In genomic region chr13:44541243-44541653, GRCm38 (mm10) we compare ENCODE assay signal across 10 mouse cellular contexts.
DNase-seq lines count a peak whose midpoint lies in the region; ATAC-seq and TF ChIP-seq lines count a peak whose summit lies in the region.
"Had no signal": no experiment of that assay in that cellular context is flagged by ENCODE, and none has a peak within 500 bp of the region (broad histone marks: within the 10 kb centered on the region; RNA-seq: fewer than 3 reads in every experiment).

No protein-coding gene starts in this region.

- H3K4me3 ChIP-seq in heart, adult 2 months: no peak overlapping the region
- H3K4me3 ChIP-seq in heart, embryonic 10.5 days: no peak overlapping the region
- no peak overlapping the region for H3K4me3 ChIP-seq in heart, postnatal 0 days (ENCODE audit: low read depth, low read length)
- H3K4me3 ChIP-seq in layer of hippocampus, adult 2 months: no peak overlapping the region
- H3K4me3 ChIP-seq: embryonic facial prominence, embryonic 12.5 days had no signal

- 52% methylated on average over 5 of the region's 5 CpGs for WGBS in heart, adult 2 months
- 70% methylated on average over 5 of the region's 5 CpGs for WGBS in heart, embryonic 10.5 days
- WGBS in heart, postnatal 0 days: 52% methylated on average over 5 of the region's 5 CpGs

- intact Hi-C loops in heart, adult 2 months (cut with DNase I): no loop called here
- intact Hi-C loops in left cerebral cortex, postnatal 14 days (cut with DNase I): no loop called here

- H3K9ac ChIP-seq in heart, adult 2 months (ENCODE audit: low read depth, low read length): no peak overlapping the region
- H3K9ac ChIP-seq in heart, postnatal 0 days (replicated peaks; ENCODE audit: low read depth, low read length): no peak overlapping the region
- H3K9ac ChIP-seq: embryonic facial prominence, embryonic 12.5 days had no signal

- TF ChIP-seq EP300 in heart, adult 2 months (IDR thresholded peaks at IDR 0.05; ENCODE audit: insufficient read depth, low read depth, low read length): no peak
- no peak for TF ChIP-seq EP300 in heart, postnatal 0 days (IDR thresholded peaks at IDR 0.05; ENCODE audit: low read depth)

- no peak overlapping the region for H3K27ac ChIP-seq in heart, adult 2 months
- H3K27ac ChIP-seq in heart, embryonic 10.5 days: no peak overlapping the region
- no peak overlapping the region for H3K27ac ChIP-seq in heart, postnatal 0 days (ENCODE audit: low read depth)
- H3K27ac ChIP-seq in layer of hippocampus, adult 2 months: no peak overlapping the region
- H3K27ac ChIP-seq: embryonic facial prominence, embryonic 12.5 days; macrophage had no signal

- 0 out of 2 replicates have a peak, but pooled peaks have one; percentile 17 for ATAC-seq in heart, postnatal 0 days (ENCODE audit: insufficient read depth, low read depth)

- H3K4me1 ChIP-seq in heart, adult 2 months (ENCODE audit: control insufficient read depth, insufficient read depth, low read length): peaks cover 2% of the 10 kb centered on the region
- H3K4me1 ChIP-seq in heart, embryonic 10.5 days: peaks cover 12% of the 10 kb centered on the region
- H3K4me1 ChIP-seq in heart, postnatal 0 days (ENCODE audit: control insufficient read depth, insufficient read depth): peaks cover 15% of the 10 kb centered on the region
- H3K4me1 ChIP-seq: embryonic facial prominence, embryonic 12.5 days had no signal

- H3K79me2 ChIP-seq in heart, adult 2 months (replicated peaks; ENCODE audit: control insufficient read depth, insufficient read depth, low read length): no peaks in the 10 kb centered on the region

- H3K9me3 ChIP-seq in heart, embryonic 10.5 days: no peaks in the 10 kb centered on the region
- H3K9me3 ChIP-seq in heart, postnatal 0 days (replicated peaks; ENCODE audit: control insufficient read depth, low read length): no peaks in the 10 kb centered on the region
- H3K9me3 ChIP-seq: embryonic facial prominence, embryonic 12.5 days had no signal

- DNase-seq in heart, adult 2 months: peak; percentile 49 to 60
- DNase-seq in heart, embryonic 10.5 days (ENCODE audit: low spot score): no peak
- peak; percentile 1 for DNase-seq in 3T3-L1 (ENCODE audit: low read depth, low spot score)
- peak; percentile 76 to 82 for DNase-seq in cerebellum, adult 18-20 months
- DNase-seq in heart, postnatal 0 days (ENCODE audit: low spot score): no peak
- DNase-seq in natural killer cell, adult 2 months (ENCODE audit: low spot score in 2 of 2): peak; percentile 18 to 20
- DNase-seq in left cerebral cortex, postnatal 14 days (ENCODE audit: low spot score in 2 of 2): no peak
- no peak for DNase-seq in layer of hippocampus, adult 2 months (ENCODE audit: low spot score in 2 of 2)

- no peak for TF ChIP-seq POLR2A in heart, adult 2 months (IDR thresholded peaks at IDR 0.05; ENCODE audit: insufficient read depth, low read depth, low read length)

- H3K27me3 ChIP-seq in heart, adult 2 months (ENCODE audit: control insufficient read depth, insufficient read depth, low read length): no peaks in the 10 kb centered on the region
- no peaks in the 10 kb centered on the region for H3K27me3 ChIP-seq in heart, embryonic 10.5 days (ENCODE audit: insufficient read depth, poor library complexity, severe bottlenecking)
- no peaks in the 10 kb centered on the region for H3K27me3 ChIP-seq in heart, postnatal 0 days (ENCODE audit: control insufficient read depth, insufficient read depth, low read length)
- H3K27me3 ChIP-seq: embryonic facial prominence, embryonic 12.5 days had no signal

- no peak for TF ChIP-seq CTCF in heart, adult 2 months (IDR thresholded peaks at IDR 0.05)
- no peak for TF ChIP-seq CTCF in heart, postnatal 0 days (IDR thresholded peaks at IDR 0.05; ENCODE audit: low read depth)
- TF ChIP-seq CTCF in layer of hippocampus, adult 2 months (conservative IDR thresholded peaks at IDR 0.05): no peak

- no peaks in the 10 kb centered on the region for H3K36me3 ChIP-seq in heart, adult 2 months (ENCODE audit: control insufficient read depth, insufficient read depth, low read length)
- no peaks in the 10 kb centered on the region for H3K36me3 ChIP-seq in heart, embryonic 10.5 days
- H3K36me3 ChIP-seq in heart, postnatal 0 days (replicated peaks; ENCODE audit: control insufficient read depth, insufficient read depth, low read length): no peaks in the 10 kb centered on the region
- H3K36me3 ChIP-seq: embryonic facial prominence, embryonic 12.5 days had no signal

- H3K4me2 ChIP-seq in heart, postnatal 0 days (ENCODE audit: low read depth, low read length): no peak overlapping the region
- H3K4me2 ChIP-seq: embryonic facial prominence, embryonic 12.5 days had no signal

Comparison
In these comparisons a context has a peak if more than half of its experiments do, and no peak if none do; other contexts are left out.
1. DNase-seq: peak in heart, adult 2 months (2 of 2), 3T3-L1 (single experiment), cerebellum, adult 18-20 months (2 of 2) and natural killer cell, adult 2 months (2 of 2); none in heart, embryonic 10.5 days (single experiment), heart, postnatal 0 days (single experiment), left cerebral cortex, postnatal 14 days (0 of 2) and layer of hippocampus, adult 2 months (0 of 2).